Mouse (Mus musculus): ENCODE measurements around the gene Rgl2. TPM values are rescaled to one million over a fixed set of nuclear protein-coding genes. Genes with fewer than 3 reads are reported as not detected.

The Rgl2 gene
- polyA plus RNA-seq, 1 experiment from 2014 or later, result 28.2 TPM

- no peaks in the 10 kb centered on the region for H3K9me3 ChIP-seq (ENCODE audit: control insufficient read depth, low read length)
- peaks cover 33% of the 10 kb centered on the region for H3K4me1 ChIP-seq (ENCODE audit: control insufficient read depth, insufficient read depth, low read length)
- peak within 1 kb of the TSS; percentile 80 for H3K4me3 ChIP-seq (ENCODE audit: low read length)
- H3K27me3 ChIP-seq (ENCODE audit: control insufficient read depth, insufficient read depth, low read length), result no peaks in the 10 kb centered on the region
- peak; percentile 82 for ATAC-seq (ENCODE audit: low FRiP score, low TSS enrichment)
- peaks cover 48% of the 10 kb centered on the region for H3K36me3 ChIP-seq (ENCODE audit: control insufficient read depth, insufficient read depth, low read length)
- peak within 1 kb of the TSS; percentile 91 for H3K27ac ChIP-seq (ENCODE audit: low read depth, low read length)
- peak within 1 kb of the TSS; percentile 89 for H3K4me2 ChIP-seq (replicated peaks; ENCODE audit: low read depth, low read length)
- peak within 1 kb of the TSS; percentile 95 for H3K9ac ChIP-seq (ENCODE audit: low read depth, low read length)
- under 1% methylated on average over 50 of the region's 50 CpGs for WGBS
Measured at GRCm38 (mm10) chr17:33955555-33956214, 26.3 kb downstream of the Rgl2 start, which contains the start of the genes Vps52 and Rps18. TSS of gene Vps52 (plus strand) at chr17:33955812. TSS of gene Rps18 (minus strand) at chr17:33956001.

- H3K27me3 ChIP-seq (ENCODE audit: control insufficient read depth, insufficient read depth, low read length), result no peaks in the 10 kb centered on the region
- peak overlapping the region; percentile 79 for H3K9ac ChIP-seq (ENCODE audit: low read depth, low read length)
- WGBS, result 8% methylated on average over 10 of the region's 10 CpGs
- peak overlapping the region; percentile 87 for H3K4me2 ChIP-seq (replicated peaks; ENCODE audit: low read depth, low read length)
- peaks cover 28% of the 10 kb centered on the region for H3K4me1 ChIP-seq (ENCODE audit: control insufficient read depth, insufficient read depth, low read length)
- H3K27ac ChIP-seq (ENCODE audit: low read depth, low read length), result peak overlapping the region; percentile 88; the same call in 1 of the 2 replicates
- no peak for ATAC-seq (ENCODE audit: low FRiP score, low TSS enrichment)
- no peaks in the 10 kb centered on the region for H3K9me3 ChIP-seq (ENCODE audit: control insufficient read depth, low read length)
- H3K4me3 ChIP-seq (ENCODE audit: low read length), result peak overlapping the region; percentile 80
- peaks cover 54% of the 10 kb centered on the region for H3K36me3 ChIP-seq (ENCODE audit: control insufficient read depth, insufficient read depth, low read length)
Measured at GRCm38 (mm10) chr17:33956336-33956735, 27.0 kb downstream of the Rgl2 start.

- H3K9ac ChIP-seq (ENCODE audit: low read depth, low read length), result no peak overlapping the region
- H3K27me3 ChIP-seq (ENCODE audit: control insufficient read depth, insufficient read depth, low read length), result no peaks in the 10 kb centered on the region
- 89% methylated on average over 6 of the region's 6 CpGs for WGBS
- H3K4me3 ChIP-seq (ENCODE audit: low read length), result no peak overlapping the region
- ATAC-seq (ENCODE audit: low FRiP score, low TSS enrichment), result no peak
- no peaks in the 10 kb centered on the region for H3K9me3 ChIP-seq (ENCODE audit: control insufficient read depth, low read length)
- no peak overlapping the region for H3K4me2 ChIP-seq (replicated peaks; ENCODE audit: low read depth, low read length)
- peaks cover 23% of the 10 kb centered on the region for H3K4me1 ChIP-seq (ENCODE audit: control insufficient read depth, insufficient read depth, low read length)
- peaks cover 49% of the 10 kb centered on the region for H3K36me3 ChIP-seq (ENCODE audit: control insufficient read depth, insufficient read depth, low read length)
- H3K27ac ChIP-seq (ENCODE audit: low read depth, low read length), result no peak overlapping the region
Measured at GRCm38 (mm10) chr17:33957493-33957892, 28.1 kb downstream of the Rgl2 start.

- Histone ChIP-seq H3K27ac (ENCODE audit: low read depth, low read length) (no peak overlapping the region), H3K4me3 (ENCODE audit: low read length) (no peak overlapping the region), H3K4me2 (replicated peaks; ENCODE audit: low read depth, low read length) (no peak overlapping the region), H3K4me1 (ENCODE audit: control insufficient read depth, insufficient read depth, low read length) (peaks cover 13% of the 10 kb centered on the region), H3K36me3 (ENCODE audit: control insufficient read depth, insufficient read depth, low read length) (peaks cover 49% of the 10 kb centered on the region), H3K27me3 (ENCODE audit: control insufficient read depth, insufficient read depth, low read length) (no peaks in the 10 kb centered on the region), H3K9ac (ENCODE audit: low read depth, low read length) (no peak overlapping the region), H3K9me3 (ENCODE audit: control insufficient read depth, low read length) (no peaks in the 10 kb centered on the region)
- 96% methylated on average over 11 of the region's 11 CpGs for WGBS
- no peak for ATAC-seq (ENCODE audit: low FRiP score, low TSS enrichment)
Measured at GRCm38 (mm10) chr17:33958451-33958850, 29.1 kb downstream of the Rgl2 start.

- H3K4me1 ChIP-seq (ENCODE audit: control insufficient read depth, insufficient read depth, low read length), result peaks cover 6% of the 10 kb centered on the region
- H3K9me3 ChIP-seq (ENCODE audit: control insufficient read depth, low read length), result no peaks in the 10 kb centered on the region
- 97% methylated on average over 13 of the region's 13 CpGs for WGBS
- no peak for ATAC-seq (ENCODE audit: low FRiP score, low TSS enrichment)
- H3K4me2 ChIP-seq (replicated peaks; ENCODE audit: low read depth, low read length), result no peak overlapping the region
- no peaks in the 10 kb centered on the region for H3K27me3 ChIP-seq (ENCODE audit: control insufficient read depth, insufficient read depth, low read length)
- H3K4me3 ChIP-seq (ENCODE audit: low read length), result no peak overlapping the region
- no peak overlapping the region for H3K27ac ChIP-seq (ENCODE audit: low read depth, low read length)
- H3K9ac ChIP-seq (ENCODE audit: low read depth, low read length), result no peak overlapping the region
- H3K36me3 ChIP-seq (ENCODE audit: control insufficient read depth, insufficient read depth, low read length), result peaks cover 46% of the 10 kb centered on the region
Measured at GRCm38 (mm10) chr17:33959135-33959534, 29.8 kb downstream of the Rgl2 start.

- no peak overlapping the region for H3K27ac ChIP-seq (ENCODE audit: low read depth, low read length)
- no peaks in the 10 kb centered on the region for H3K27me3 ChIP-seq (ENCODE audit: control insufficient read depth, insufficient read depth, low read length)
- peaks cover 40% of the 10 kb centered on the region for H3K36me3 ChIP-seq (ENCODE audit: control insufficient read depth, insufficient read depth, low read length)
- WGBS, result 92% methylated on average over 15 of the region's 15 CpGs
- no peak overlapping the region for H3K4me3 ChIP-seq (ENCODE audit: low read length)
- no peak overlapping the region for H3K9ac ChIP-seq (ENCODE audit: low read depth, low read length)
- H3K4me2 ChIP-seq (replicated peaks; ENCODE audit: low read depth, low read length), result no peak overlapping the region
- no peaks in the 10 kb centered on the region for H3K9me3 ChIP-seq (ENCODE audit: control insufficient read depth, low read length)
- no peak for ATAC-seq (ENCODE audit: low FRiP score, low TSS enrichment)
- H3K4me1 ChIP-seq (ENCODE audit: control insufficient read depth, insufficient read depth, low read length), result peaks cover 4% of the 10 kb centered on the region; the same call in 1 of the 2 replicates
Measured at GRCm38 (mm10) chr17:33959948-33960347, 30.6 kb downstream of the Rgl2 start.

- Histone ChIP-seq H3K4me1 (ENCODE audit: control insufficient read depth, insufficient read depth, low read length) (no peaks in the 10 kb centered on the region), H3K27ac (ENCODE audit: low read depth, low read length) (no peak overlapping the region), H3K36me3 (ENCODE audit: control insufficient read depth, insufficient read depth, low read length) (peaks cover 48% of the 10 kb centered on the region), H3K27me3 (ENCODE audit: control insufficient read depth, insufficient read depth, low read length) (no peaks in the 10 kb centered on the region), H3K9ac (ENCODE audit: low read depth, low read length) (no peak overlapping the region), H3K4me3 (ENCODE audit: low read length) (no peak overlapping the region), H3K4me2 (replicated peaks; ENCODE audit: low read depth, low read length) (no peak overlapping the region), H3K9me3 (ENCODE audit: control insufficient read depth, low read length) (no peaks in the 10 kb centered on the region)
- WGBS, result 92% methylated on average over 7 of the region's 7 CpGs
- no peak for ATAC-seq (ENCODE audit: low FRiP score, low TSS enrichment)
Measured at GRCm38 (mm10) chr17:33962876-33963275, 33.5 kb downstream of the Rgl2 start.

GRCm38 (mm10) chr17:33965082-33965845 is 35.9 kb downstream of the Rgl2 start:
- Histone ChIP-seq H3K4me1 (ENCODE audit: control insufficient read depth, insufficient read depth, low read length) (no peaks in the 10 kb centered on the region), H3K36me3 (ENCODE audit: control insufficient read depth, insufficient read depth, low read length) (peaks cover 36% of the 10 kb centered on the region), H3K9me3 (ENCODE audit: control insufficient read depth, low read length) (0 out of 2 replicates have a peak, but pooled peaks cover under 1% of the 10 kb centered on the region), H3K27ac (ENCODE audit: low read depth, low read length) (no peak overlapping the region), H3K4me3 (ENCODE audit: low read length) (no peak overlapping the region), H3K4me2 (replicated peaks; ENCODE audit: low read depth, low read length) (no peak overlapping the region), H3K27me3 (ENCODE audit: control insufficient read depth, insufficient read depth, low read length) (no peaks in the 10 kb centered on the region), H3K9ac (ENCODE audit: low read depth, low read length) (no peak overlapping the region)
- 88% methylated on average over 17 of the region's 17 CpGs for WGBS
- no peak for ATAC-seq (ENCODE audit: low FRiP score, low TSS enrichment)
